Mouse (Mus musculus) kidney, adult 2 months (tissue): ENCODE measurements around the gene Etv5.

Experiments used
- CTCF ChIP-seq: fragments of 200-500 bp; conservative IDR thresholded peaks from 2 replicates; pipeline ENCODE4 v1.5.1; 2011; ENCODE audit warnings: low read depth, mild to moderate bottlenecking, control low read depth, low read length, moderate library complexity, mixed read lengths; ENCODE audit not compliant: insufficient read depth, insufficient read length
- POLR2A ChIP-seq: fragments of 200-500 bp; IDR thresholded peaks from one replicate; pipeline ENCODE4 v1.6.1; 2011; ENCODE audit warnings: low read depth, low read length, control low read depth

- TF ChIP-seq CTCF (no peak), POLR2A (no peak)
These were observed 27.8 kb downstream of the Etv5 start for GRCm38 (mm10) chr16:22411764-22412163.
